Mouse (Mus musculus) bone marrow, adult 2 months (tissue): ENCODE data around the gene Gm20517.

ENCODE experiments used
- CTCF ChIP-seq: fragments of 200-500 bp; IDR thresholded peaks from 2 replicates; pipeline ENCODE4 v1.5.1; 2011; ENCODE audit warnings: low read length, control low read depth; ENCODE audit not compliant: control insufficient read depth, insufficient read depth
- POLR2A ChIP-seq: fragments of 200-500 bp; IDR thresholded peaks from 2 replicates; pipeline ENCODE4 v1.6.1; 2011; ENCODE audit warnings: low read depth, mild to moderate bottlenecking, control low read depth, low read length, borderline replicate concordance; ENCODE audit not compliant: control insufficient read depth

DNA sequence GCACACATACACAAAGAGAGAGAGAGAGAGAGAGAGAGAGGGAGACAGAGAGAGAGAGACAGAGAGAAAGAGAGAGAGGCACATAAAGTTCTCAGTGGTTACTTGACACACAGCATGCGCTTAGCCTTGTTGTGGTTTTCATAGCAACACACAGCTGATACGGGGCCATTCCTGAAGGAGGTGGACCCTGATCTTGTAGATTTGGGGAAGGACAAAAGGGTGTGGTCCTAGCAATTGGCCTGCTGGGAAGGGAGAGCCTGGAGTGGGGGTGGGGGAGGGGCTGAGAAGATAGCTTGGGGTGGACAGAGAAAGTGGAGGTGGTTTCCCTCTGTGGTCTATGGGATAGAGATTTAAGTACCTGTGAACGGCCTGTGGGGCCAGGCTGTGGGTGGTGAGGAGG lies 98.6 kb downstream of the Gm20517 start:
- TF ChIP-seq CTCF (no peak), POLR2A (no peak)
